Mouse (Mus musculus) bone marrow macrophage, adult 2 months (primary cell): ENCODE results near the gene Creg2. TPM values are rescaled to one million over a fixed set of nuclear protein-coding genes. Genes with fewer than 3 reads are reported as not detected.

Experiments
- H3K27ac ChIP-seq: 2 replicates; pipeline ENCODE4 v1.5.1; 2012; ENCODE audit warnings: low read depth, low read length; ENCODE audit not compliant: insufficient read depth
- H3K4me1 ChIP-seq: 2 replicates; pipeline ENCODE4 v1.6.1; 2012; ENCODE audit warnings: low read length; ENCODE audit not compliant: control insufficient read depth, insufficient read depth
- H3K4me3 ChIP-seq: 2 replicates; pipeline ENCODE4 v1.5.1; 2012; ENCODE audit warnings: mild to moderate bottlenecking, low read length, moderate library complexity; ENCODE audit not compliant: insufficient read depth
- CTCF ChIP-seq: IDR thresholded peaks from 2 replicates; pipeline ENCODE4 v1.5.1; 2012; ENCODE audit warnings: low read depth, mild to moderate bottlenecking, low read length, moderate library complexity
- POLR2A ChIP-seq: IDR thresholded peaks from 2 replicates; pipeline ENCODE4 v1.6.1; 2012; ENCODE audit warnings: mild to moderate bottlenecking, low read depth, low read length, borderline replicate concordance
- polyA plus RNA-seq: library from polyadenylated mRNA; stranded (reverse); fragments of >200 nt; gene quantifications from 2 replicates; pipeline ENCODE4 v1.2.4, GENCODE M21; 2012; ENCODE audit not compliant: missing spikeins, insufficient read depth, insufficient read length

The Creg2 gene
- polyA plus RNA-seq, 1 experiment, result 4.5 TPM

GRCm38 (mm10) chr1:39653028-39653427 is 1.8 kb upstream of the Creg2 start:
- Histone ChIP-seq H3K27ac (no peak overlapping the region), H3K4me3 (no peak overlapping the region), H3K4me1 (peaks cover 15% of the 10 kb centered on the region)
- TF ChIP-seq CTCF (no peak), POLR2A (no peak)

GRCm38 (mm10) chr1:39650435-39651240 is 636 bp downstream of the Creg2 start:
- Histone ChIP-seq H3K4me1 (peaks cover 18% of the 10 kb centered on the region), H3K4me3 (peak overlapping the region; percentile 64), H3K27ac (no peak overlapping the region)
- TF ChIP-seq CTCF (peak; percentile 64), POLR2A (no peak)

GRCm38 (mm10) chr1:39649691-39650434 is 1.4 kb downstream of the Creg2 start:
- TF ChIP-seq POLR2A (no peak), CTCF (no peak)
- H3K4me1 ChIP-seq, result peaks cover 18% of the 10 kb centered on the region
- H3K4me3 ChIP-seq, result peak overlapping the region; percentile 64
- H3K27ac ChIP-seq, result no peak overlapping the region

GRCm38 (mm10) chr1:39648584-39648983 is 2.7 kb downstream of the Creg2 start:
- Histone ChIP-seq H3K4me3 (no peak overlapping the region), H3K27ac (peak overlapping the region; percentile 38; the same call in 1 of the 2 replicates), H3K4me1 (peaks cover 18% of the 10 kb centered on the region)
- no peak for TF ChIP-seq CTCF
- TF ChIP-seq POLR2A, result no peak

GRCm38 (mm10) chr1:39645905-39646759 is 5.1 kb downstream of the Creg2 start:
- peaks cover 18% of the 10 kb centered on the region for H3K4me1 ChIP-seq
- TF ChIP-seq POLR2A (no peak), CTCF (no peak)
- no peak overlapping the region for H3K4me3 ChIP-seq
- no peak overlapping the region for H3K27ac ChIP-seq

GRCm38 (mm10) chr1:39644333-39644732 is 6.9 kb downstream of the Creg2 start:
- peaks cover 13% of the 10 kb centered on the region for H3K4me1 ChIP-seq
- no peak overlapping the region for H3K27ac ChIP-seq
- no peak overlapping the region for H3K4me3 ChIP-seq
- no peak for TF ChIP-seq CTCF
- TF ChIP-seq POLR2A, result no peak

GRCm38 (mm10) chr1:39641667-39642066 is 9.6 kb downstream of the Creg2 start:
- Histone ChIP-seq H3K4me1 (peaks cover 10% of the 10 kb centered on the region), H3K27ac (no peak overlapping the region), H3K4me3 (no peak overlapping the region)
- TF ChIP-seq POLR2A (no peak), CTCF (peak; percentile 25; the same call in 1 of the 2 replicates)

GRCm38 (mm10) chr1:39637139-39637538 is 14.1 kb downstream of the Creg2 start:
- H3K27ac ChIP-seq, result peak overlapping the region; percentile 89
- peak overlapping the region; percentile 29; the same call in 1 of the 2 replicates for H3K4me3 ChIP-seq
- peaks cover 24% of the 10 kb centered on the region for H3K4me1 ChIP-seq
- TF ChIP-seq CTCF, result no peak
- no peak for TF ChIP-seq POLR2A

GRCm38 (mm10) chr1:39636660-39637059 is 14.6 kb downstream of the Creg2 start:
- Histone ChIP-seq H3K27ac (peak overlapping the region; percentile 89), H3K4me3 (peak overlapping the region; percentile 29), H3K4me1 (peaks cover 24% of the 10 kb centered on the region)
- no peak for TF ChIP-seq POLR2A
- no peak for TF ChIP-seq CTCF
